Mouse (Mus musculus) frontal cortex, adult (tissue): ENCODE data around the gene Dock6.
"Not testable (repeated sequence)": the region's sequence is repeated elsewhere in the genome, so short reads cannot be mapped to it uniquely, and the experiment has no call there.

Source experiments
- ATAC-seq: cut with Nextera tagmentation; 2 replicates; pipeline ENCODE4 v1.9.2; 2017; ENCODE audit warnings: mild to moderate bottlenecking, moderate library complexity, mixed read lengths; ENCODE audit not compliant: low TSS enrichment

The Dock6 gene

DNA sequence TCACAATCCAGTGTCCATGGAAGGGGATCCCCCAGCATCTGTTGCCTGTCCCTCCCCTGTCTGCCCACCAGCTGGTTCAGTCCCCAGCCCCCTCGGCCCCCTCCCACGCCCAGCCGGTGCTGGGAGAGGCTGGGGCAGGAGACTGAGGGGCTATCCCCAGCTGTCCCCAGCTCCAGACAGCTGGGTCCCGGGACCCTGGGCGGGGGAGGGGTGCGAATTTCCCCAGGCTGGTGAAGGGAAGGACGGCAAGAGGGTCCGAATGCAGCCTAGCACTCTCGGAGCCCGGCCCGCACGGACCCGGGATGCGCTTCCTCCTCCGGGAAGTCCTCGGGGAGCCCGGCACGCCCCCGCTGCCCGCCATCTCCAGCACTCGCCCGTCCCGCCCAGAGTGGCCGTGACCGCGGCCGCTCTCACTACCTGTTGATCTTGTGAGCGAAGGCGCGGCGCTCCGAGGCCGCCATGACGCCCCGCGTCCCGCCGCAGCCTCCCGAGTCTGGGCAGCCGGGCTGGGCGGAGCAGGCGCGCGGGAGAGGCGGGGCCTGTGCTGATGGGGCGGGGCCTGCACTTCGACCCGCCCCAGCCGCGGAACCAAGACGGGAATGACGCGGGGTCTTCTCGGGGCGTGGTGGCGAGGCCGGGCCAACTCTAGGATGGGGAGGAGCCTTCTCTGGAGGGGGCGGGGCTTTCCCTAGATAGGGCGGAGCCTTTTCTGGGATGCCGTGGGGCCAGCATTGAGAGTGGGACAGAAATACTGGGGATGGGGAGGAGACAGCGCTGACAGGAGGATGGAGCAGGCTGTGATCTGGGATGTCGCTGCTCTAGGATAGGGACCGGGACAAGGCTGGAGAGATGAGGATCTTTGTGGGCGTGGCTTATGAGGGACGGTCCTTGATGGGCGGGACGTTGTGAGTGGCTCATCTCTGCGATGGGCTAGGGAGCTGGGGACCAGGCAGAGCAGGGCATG is at the start of gene Dock6:
Dock6 (minus strand) TSS at position 508 of the 964 bp plus-strand sequence.
- ATAC-seq = peak; percentile 75

DNA sequence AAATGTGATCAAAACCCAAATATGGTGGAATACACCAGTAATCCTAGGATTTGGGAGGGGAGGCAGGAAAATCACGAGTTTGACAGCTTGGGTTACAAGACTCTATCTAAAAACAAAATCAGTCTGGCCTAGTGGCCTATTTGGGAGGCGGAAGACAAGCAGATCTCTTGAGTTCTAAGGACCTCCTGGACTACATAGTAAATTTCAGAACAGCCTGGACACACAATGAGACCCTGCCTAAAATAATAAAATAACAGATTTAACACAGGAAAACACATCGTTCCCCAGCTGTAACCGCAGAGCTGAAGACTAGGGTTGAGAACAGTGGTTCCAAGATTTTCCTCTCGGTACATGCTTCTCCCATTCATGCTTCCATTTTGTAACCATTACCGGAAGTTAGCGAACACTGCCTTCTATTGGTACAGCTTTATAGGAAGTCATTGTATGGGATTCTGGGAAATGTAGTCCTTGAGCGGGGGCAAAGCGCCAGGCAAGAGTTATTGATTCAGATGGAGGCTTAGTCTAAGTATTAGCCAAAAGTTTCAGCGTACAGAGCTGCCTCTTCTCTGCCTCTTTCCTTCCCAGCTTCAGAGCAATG is 48.9 kb upstream of the Dock6 start:
- ATAC-seq = peak; percentile 98

DNA sequence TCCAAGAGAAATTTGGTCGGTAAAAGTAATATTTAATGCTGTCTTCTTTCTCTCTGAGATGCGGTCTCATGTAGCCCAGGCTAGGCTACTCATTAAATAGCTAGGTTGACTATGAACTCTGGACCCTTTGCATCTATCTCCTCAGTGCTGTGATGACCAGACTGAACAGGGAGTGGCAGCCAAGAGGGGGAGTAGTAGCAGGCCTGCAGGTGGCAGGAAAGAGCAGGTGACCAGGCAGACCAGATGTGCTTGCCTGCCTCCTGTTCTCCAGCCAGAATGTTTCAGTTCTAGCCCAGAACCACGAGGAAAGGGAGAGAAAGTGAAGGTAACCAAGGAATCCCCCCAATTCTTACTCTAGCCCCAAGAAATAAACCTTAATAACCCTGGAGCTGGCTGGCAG is 36.8 kb upstream of the Dock6 start:
- no peak for ATAC-seq

DNA sequence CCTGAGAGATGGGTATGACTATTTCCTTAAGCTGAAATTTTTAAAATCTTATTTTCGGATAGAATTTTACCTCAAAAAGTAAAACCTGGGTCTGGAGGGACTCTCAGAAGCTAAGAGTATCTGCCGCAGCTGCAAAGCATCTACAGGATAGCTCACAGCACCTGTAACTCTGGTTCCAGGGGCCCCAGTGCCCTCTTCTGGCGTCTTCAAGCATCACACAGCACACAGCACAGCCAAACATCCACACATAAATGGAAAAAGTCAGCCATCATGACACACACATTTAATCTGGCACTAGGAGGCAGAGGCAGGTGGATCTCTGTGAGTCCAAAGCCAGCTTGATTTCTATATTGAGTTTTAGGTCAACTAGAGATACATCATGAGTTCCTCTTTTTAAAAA is 24.2 kb upstream of the Dock6 start:
- no peak for ATAC-seq

DNA sequence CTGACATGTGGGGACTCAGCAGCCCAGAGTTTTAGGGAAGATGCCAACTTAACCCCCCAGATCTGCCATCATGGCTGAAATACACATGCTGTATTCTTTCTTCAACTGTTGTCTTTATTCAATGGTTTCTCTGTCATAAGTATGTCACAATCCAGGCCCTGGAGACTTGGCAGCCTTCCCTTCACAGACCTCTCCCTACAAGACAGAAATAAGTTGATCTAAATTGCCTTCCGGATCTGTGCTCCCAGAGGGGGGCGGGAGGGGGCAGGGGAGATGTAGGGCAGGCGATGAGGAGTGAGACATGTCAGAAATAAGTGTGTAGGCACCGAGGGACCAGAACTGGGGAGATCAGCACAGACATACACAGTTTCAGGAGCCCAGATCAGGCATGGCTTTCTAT is 19.8 kb upstream of the Dock6 start:
- no peak for ATAC-seq

DNA sequence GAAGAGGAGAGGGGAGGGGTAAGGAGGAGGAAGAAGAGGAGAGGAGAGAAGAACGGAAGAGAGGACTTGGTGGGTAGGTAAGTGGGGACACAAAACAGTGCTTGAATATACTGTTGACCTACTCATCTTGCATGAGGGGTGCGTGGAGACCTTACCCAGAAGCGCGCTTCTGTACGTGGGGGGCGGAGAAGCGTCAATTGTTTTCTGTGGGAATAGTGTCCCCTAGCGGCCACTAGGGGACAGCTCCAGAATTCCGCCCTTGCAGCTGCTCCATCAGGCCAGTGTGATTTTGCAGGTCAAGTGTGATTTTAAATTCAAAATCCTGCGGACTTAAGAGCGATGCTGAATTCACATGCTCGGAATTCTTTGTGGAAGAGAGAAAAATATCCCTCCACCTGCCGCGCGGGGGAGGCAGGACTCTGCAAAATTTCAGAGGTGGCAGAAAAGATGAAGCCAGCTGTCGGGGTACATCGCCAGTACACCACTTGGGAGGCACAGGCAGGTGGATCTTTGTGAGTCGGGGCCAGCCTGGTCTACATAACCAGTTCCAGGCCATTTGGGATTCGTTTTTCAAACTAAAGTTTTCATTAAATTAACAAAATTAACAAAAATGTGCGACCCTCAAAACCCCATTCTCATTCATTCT is 18.6 kb upstream of the Dock6 start:
- ATAC-seq = peak; percentile 69

DNA sequence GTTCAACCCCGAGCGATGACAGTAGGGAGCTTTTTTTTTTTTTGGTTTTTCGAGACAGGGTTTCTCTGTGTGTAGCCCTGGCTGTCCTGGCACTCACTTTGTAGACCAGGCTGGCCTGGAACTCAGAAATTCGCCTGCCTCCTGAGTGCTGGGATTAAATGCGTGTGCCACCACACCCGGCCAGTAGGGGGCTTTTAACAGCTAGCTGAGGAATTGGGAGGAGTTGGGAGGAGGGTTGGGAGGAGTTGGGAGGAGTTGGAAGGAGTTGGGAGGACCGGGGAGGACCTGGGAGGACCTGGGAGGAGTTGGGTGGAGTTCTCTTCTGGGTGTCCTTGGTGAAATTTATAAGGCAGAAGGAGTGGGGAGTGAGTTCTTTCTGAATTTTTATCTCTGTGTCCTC is 16.9 kb upstream of the Dock6 start:
- ATAC-seq = not testable (repeated sequence)

DNA sequence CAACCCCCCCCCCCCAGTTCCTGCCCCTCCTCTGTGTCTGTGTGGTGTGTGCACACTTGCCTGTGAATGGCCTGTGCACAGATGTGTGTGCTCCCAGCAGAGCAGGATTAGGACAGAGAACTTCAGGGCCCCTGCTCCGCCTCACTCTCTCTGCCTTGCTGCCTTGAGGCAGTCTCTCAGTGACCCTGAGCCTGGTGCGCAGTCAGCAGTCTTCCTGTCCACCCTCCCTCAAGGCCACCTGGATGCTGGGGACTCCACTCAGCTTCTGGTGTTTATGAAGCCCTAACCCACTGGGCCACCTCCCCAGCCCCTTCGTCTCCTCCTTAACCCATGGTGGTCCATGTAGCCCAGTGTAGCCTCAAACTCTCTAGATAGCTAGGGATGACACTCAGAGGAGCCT is 15.3 kb upstream of the Dock6 start:
- ATAC-seq = no peak

DNA sequence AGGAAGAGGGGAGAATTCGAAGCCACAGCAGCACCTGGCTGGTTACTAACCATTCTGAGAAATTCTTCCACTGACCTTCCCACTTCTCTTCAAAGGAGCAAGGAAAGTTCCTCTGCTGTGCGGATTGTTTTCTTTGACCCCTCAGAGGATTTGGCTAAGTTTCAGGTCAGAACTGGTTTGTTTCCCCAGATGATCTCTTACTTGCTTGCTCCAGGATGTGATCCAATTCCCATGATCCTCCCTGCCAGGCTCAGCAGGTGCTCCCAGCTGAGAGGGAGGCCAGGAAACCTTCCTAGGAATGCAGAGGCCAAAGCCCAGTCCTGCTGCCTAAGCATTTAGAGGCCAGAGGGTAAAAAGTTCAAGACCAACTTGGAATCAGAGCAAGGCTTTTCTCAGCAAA is 14.2 kb upstream of the Dock6 start:
- no peak for ATAC-seq

DNA sequence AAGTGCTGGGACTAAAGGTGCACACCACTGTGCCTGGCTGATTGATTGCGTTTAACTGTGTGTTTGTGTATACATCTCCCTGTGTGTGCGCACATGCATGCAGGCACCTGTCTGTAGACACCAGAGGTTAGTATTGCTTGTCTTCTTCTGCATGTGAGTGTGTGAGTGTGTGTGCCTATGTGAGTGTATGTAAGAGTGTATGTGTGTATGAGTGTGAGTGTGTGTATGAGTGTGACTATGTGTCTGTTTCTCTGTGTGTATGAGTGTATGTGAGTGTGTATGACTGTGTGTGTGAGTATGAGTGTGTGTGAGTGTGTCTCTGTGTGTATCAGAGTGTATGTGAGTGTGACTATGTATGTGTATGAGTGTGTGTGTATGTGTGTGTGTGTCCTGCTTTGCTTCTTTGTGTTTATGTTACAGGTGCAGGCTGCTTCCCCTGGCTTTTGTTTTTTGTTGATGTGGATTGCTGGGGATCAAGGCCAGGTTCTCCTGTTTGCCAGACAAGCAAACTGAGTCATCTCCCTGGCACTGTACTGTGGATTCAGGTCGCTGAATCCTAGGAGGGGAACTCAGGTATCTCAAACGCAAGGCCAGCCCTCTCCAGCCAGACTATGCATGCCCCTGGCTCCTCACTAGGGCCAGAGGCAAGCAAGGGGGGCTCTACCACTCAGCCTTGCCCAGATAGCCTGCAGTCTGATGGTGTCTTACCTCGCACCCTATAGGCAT is 13.4 kb upstream of the Dock6 start:
- no peak for ATAC-seq

DNA sequence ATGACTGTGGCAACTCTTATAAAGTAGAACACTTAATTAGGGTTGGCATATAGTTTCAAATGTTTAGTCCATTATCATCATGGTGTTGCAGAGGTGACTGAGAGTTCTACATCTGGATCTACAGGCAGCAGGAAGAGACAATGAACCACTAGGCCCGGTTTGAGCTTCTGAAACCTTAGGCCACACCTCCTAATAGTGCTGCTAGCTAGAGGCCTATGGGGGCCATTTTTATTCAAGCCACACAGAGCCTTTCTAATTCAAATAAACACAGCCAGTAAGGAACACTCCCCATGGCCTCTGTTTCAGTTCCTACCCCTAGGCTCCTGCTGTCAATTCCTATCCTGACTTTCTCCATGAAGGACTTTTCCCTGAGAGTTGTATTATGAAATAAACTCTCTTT is 9.7 kb upstream of the Dock6 start:
- no peak for ATAC-seq

DNA sequence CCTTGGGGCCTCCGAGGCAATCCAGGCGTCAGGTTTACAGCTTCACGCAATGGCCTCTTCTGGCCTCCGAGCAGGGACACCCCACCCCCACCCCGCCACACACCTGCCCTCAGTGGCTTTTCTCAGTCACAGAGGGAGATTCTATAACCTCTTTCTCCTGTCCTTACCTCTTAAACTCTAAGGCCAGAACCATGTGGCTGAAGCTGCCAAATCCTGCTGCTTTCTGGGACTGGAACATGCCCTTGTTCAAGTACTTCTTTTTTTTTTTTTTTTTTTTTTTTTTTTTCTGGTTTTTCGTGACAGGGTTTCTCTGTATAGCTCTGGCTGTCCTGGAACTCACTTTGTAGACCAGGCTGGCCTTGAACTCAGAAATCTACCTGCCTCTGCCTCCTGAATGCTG is 7.9 kb upstream of the Dock6 start:
- ATAC-seq = not testable (repeated sequence)

DNA sequence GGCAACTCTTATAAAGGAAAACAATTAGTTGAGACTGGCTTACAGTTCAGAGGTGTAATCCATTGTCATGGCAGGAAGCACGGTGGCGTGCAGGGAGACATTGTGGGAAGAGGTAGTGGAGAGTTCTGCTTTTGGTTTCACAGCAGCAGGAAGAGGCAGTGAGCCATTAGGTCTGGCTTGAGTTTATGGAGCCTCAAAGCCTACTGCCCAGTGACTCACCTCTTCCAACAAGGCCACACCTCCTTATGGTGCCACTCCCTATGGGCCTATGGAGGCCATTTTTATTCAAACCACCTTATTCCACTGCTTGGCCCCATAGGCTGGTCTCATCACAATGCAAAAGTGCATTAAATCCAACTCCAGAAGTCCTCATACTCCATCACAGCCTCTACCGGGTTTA is 7.2 kb upstream of the Dock6 start:
- ATAC-seq = no peak

DNA sequence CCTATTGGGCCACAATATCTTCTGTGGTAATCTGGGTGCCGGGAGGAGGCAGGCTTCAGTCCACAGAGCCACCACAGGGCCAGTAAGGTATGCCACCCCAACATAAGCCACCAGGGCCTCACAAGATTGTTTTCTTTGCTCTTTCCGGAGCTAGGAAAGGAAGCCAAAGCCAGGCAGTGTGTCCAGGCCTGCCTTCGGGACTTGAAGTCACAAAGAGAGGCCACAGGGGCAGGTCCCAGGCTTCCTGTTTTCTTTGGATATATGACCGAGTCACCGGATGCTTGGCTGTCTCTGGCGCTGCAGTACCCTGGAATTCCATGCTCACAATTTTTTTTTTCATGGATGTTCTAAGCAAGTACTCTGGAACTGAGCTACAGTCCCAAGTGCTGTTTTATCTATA is 5.6 kb upstream of the Dock6 start:
- ATAC-seq = no peak

DNA sequence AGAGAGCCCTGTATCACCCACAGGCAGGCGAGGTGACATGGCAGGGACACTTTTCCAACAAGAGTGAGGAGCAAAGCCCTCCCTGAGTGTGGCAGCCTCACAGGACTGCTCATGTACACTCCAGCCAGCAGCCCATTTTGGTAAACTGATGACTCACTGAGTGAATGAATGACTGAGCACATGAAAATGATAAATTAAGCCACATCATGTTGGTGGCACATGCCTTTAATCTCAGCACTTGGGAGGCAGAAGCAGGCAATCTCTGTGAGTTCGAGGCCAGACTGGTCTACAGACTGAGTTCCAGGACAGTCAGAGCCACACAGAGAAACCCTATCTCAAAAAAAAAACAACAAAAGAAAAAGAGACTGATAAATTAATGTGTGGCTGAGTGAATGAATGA is 5.1 kb upstream of the Dock6 start:
- ATAC-seq = no peak

DNA sequence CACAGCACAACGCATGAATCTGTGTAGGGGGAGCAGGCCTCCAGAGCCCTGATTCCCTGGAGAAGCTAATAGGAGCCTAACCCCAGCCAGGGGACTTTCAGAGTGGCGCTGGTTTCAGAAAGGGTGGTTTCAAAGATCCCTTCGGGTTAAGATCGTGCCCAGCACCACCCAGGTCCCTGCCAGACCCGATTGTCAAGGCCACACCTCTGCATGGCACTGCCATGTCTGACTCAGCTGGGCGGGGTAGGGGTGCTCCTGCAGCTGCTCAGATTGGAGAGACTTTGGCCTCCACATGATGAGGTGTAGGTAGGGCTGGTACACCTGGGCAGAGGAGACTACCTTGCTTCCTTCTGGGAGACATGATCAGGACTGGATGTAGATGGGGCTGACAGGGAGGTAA is 2.5 kb upstream of the Dock6 start:
- no peak for ATAC-seq

DNA sequence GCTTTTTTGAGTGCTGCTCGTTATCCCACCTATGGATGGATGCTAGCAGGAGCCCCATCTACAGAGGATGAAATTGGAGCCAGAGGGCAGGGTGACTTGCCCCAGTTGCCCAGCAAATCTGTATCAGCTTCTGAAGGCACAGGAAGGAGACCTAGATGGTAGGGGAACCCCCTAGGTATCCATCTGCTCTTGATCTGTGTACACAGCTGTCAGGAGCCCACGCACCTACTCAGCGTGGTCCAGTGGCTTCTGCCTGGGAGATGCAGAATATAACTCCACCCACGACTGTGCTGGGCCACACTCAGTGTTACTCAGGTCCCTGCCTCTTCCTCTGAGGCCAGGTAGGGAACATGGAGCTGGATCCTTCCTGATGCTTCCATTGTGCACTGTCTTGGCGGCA is 1.5 kb upstream of the Dock6 start:
- peak; percentile 31; the same call in 1 of the 2 replicates for ATAC-seq

DNA sequence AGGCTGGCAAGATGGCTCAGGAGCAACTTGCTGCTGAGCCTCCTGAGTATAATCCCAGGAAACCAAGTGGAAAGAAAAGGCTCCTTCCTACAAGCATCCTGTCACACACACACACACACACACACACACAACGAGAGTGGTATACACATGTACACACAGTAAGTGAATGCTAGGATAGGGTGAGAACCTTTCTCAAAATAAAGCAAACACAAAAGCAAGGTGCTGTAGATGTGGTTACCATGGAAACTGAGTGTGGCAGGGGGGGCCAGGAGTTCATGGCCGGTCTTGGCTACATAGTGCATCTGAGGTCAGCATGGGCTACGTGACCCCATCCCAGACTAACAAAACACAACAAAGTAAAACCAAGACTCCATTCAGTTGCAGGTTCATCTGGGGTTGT is 1.4 kb downstream of the Dock6 start:
- no peak for ATAC-seq

DNA sequence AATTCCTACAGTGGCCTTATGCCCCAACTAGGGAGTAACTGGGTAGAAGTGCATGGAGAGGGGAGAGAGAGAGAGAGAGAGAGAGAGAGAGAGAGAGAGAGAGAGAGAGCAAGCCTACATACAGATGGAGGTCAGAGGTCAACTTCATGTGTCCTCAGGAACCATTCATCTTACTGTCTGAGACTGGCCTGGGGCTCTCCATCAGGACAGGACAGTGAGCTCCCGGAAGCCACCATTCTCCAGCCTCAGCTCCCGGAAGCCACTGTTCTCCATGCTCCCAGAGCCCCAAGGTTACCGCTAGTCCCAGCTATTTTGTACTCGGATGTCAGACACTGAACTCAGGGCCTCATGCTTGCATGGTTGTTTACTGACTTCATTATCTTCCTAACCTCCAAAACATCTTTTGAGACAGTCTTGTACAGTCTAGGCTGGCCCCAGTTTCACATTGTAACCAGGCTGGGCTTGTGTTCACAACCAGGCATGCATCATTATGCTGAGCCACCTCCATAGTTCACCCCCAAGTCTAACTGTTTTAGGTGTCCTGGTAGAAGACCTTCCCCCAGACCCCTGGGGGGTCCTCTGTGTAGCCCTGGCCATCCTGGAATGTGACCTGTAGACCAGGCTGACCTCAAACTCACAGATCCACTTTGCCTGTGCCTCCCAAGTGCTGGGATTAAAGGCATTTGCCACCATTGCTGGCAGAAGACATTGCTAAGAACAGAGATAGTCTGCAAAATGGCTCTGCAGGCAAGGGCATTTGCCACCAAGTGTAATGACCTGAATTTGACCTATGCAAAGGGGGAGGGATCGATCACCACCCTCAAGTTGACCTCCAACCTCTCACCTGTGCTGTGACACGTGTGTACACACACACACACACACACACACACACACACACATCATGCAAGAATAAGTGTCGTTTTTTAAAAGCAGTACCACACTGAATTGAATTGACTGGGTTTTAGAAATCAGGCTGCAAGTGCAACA is 2.5 kb downstream of the Dock6 start:
- ATAC-seq = no peak

DNA sequence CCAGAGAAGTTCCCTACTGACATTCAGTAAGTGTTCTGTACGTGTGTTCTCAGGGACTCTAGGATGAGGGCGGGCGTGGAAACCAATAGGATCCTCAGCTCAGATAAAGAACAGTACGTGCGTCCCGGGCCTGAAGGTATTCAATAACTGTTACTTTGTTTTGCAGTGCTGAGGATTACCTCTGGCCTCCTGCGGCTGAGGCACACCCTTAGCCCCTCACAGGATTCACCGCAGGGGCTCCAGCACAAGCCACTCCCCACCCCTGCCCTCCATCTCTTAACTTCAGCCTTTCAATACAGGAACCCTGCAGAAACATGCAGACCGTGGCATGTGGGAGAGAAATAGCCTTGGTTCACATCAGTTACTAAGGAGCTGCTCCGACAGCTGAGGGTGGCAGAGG is 4.5 kb downstream of the Dock6 start:
- ATAC-seq = no peak

DNA sequence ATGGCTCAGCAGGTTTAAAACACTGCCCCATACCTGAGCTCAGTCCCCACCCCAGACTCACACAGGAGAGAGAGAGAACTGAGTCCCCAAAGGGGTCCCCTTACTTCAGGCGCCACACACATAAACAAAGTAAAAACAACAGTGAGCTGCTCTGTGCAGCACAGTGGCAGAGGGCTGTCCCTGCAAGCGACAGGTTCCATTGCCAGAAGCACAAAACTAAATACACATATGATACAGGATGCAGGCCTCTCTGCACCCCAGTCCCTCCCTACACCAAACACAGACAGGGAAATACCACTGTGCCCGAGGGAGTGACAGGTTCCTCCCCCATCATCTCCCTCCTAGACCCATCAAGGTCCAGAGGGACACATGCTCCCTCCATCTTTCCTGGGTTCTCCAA is 5.0 kb downstream of the Dock6 start:
- no peak for ATAC-seq
